Mouse (Mus musculus) spleen, adult 2 months (tissue): ENCODE data around the gene Fat3. TPM values are rescaled to one million over a fixed set of nuclear protein-coding genes. Genes with fewer than 3 reads are reported as not detected.

Source experiments
- DNase-seq, 2 experiments: peaks; one replicate each; pipeline versions ENCODE4 v3.0.0 to v3.0.0-alpha.2; 2012 to 2021; ENCODE audit warnings: low spot score in 2 of 2, low read depth in 1 of 2
- H3K27ac ChIP-seq: fragments of 200-500 bp; 2 replicates; pipeline ENCODE4 v1.5.1; 2012; ENCODE audit warnings: low read length, inconsistent platforms; ENCODE audit not compliant: insufficient read depth
- H3K27me3 ChIP-seq: fragments of 200-500 bp; 2 replicates; pipeline ENCODE4 v1.6.1; 2012; ENCODE audit warnings: mild to moderate bottlenecking, moderate library complexity, low read length, inconsistent platforms; ENCODE audit not compliant: control insufficient read depth, insufficient read depth
- H3K36me3 ChIP-seq: fragments of 200-500 bp; 2 replicates; pipeline ENCODE4 v1.6.1; 2012; ENCODE audit warnings: mild to moderate bottlenecking, low read length, inconsistent platforms; ENCODE audit not compliant: control insufficient read depth, insufficient read depth
- H3K4me1 ChIP-seq: fragments of 200-500 bp; 2 replicates; pipeline ENCODE4 v1.6.1; 2011; ENCODE audit warnings: inconsistent platforms; ENCODE audit not compliant: control insufficient read depth, insufficient read depth, insufficient read length
- H3K4me3 ChIP-seq: fragments of 200-500 bp; 2 replicates; pipeline ENCODE4 v1.5.1; 2011; ENCODE audit warnings: mild to moderate bottlenecking, inconsistent platforms; ENCODE audit not compliant: insufficient read depth, insufficient read length; ENCODE audit errors: extremely low read depth
- CTCF ChIP-seq: fragments of 200-500 bp; IDR thresholded peaks from 2 replicates; pipeline ENCODE4 v1.5.1; 2011; ENCODE audit warnings: mild to moderate bottlenecking, inconsistent platforms; ENCODE audit not compliant: insufficient read depth, insufficient read length, insufficient replicate concordance; ENCODE audit errors: extremely low read depth
- POLR2A ChIP-seq: fragments of 200-500 bp; IDR thresholded peaks from 2 replicates; pipeline ENCODE4 v1.6.1; 2011; ENCODE audit warnings: low read depth, low read length, inconsistent platforms
- WGBS: fragments of 180-500 bp; shearing (Covaris S2); methylation state at CpG from one replicate; pipeline ENCODE4 v1.1.7; 2018; 5-methylcytosine and 5-hydroxymethylcytosine counted together
- polyA plus RNA-seq: library from polyadenylated mRNA; depleted of rRNA; stranded (reverse); fragments of >200 nt; gene quantifications from 2 replicates; pipeline ENCODE4 v1.2.3, GENCODE M21; 2012; rRNA removed

The Fat3 gene
- 0.20 and 0.29 TPM in 2 replicates for polyA plus RNA-seq

DNA sequence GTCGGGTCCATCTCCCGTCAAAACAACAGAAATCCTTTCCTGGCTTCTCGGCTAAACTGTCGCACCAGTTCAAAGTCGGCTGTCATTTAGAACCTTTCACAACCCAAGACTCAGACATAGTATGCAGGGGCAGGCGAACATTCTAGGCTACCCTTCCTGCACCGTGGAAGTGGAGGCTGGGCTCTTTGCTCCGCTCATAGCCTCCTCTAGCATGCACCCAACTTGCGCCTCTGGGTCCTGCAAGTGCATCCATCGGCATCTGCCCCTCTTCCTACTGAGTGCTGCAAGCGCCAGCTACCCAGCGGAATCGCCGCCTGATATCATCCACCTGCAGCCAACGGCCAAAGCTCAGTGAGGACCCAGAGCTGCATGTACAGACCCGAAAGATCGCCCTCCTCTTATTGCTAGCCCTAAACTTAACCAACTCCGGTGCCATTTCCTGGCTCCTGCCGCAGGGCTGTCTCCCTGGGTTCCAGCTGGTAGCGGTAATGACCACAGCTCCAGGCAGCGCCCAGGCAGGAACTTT lies at the start of gene Fat3:
Fat3 (minus strand) TSS at position 100 of the 526 bp plus-strand sequence.
- peaks cover 5% of the 10 kb centered on the region; the same call in 1 of the 2 replicates for H3K27me3 ChIP-seq
- DNase-seq = no peak
- H3K36me3 ChIP-seq = no peaks in the 10 kb centered on the region
- H3K4me1 ChIP-seq = no peaks in the 10 kb centered on the region
- H3K4me3 ChIP-seq = no peak within 1 kb of the TSS
- no peak for TF ChIP-seq POLR2A
- TF ChIP-seq CTCF = no peak
- no peak within 1 kb of the TSS for H3K27ac ChIP-seq
- 2% methylated on average over 21 of the region's 21 CpGs for WGBS

DNA sequence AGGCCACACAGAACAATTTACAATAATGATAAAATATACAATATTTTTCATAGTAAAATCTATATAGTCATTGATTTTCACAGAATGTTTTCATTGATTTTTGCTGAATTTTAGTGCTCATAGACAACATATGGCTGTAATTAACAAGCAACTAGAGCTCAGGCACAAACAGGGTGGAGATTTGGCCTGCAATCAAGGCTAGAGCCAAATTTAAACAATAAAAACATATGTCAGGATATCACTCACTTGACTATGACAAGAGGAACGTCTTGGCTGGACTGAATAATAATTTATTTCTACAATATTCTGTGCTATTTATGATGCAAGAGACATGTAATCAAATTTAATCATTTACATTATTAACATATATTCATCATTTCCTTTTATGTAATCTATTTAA lies 31.8 kb upstream of the Fat3 start:
- no peak overlapping the region for H3K4me3 ChIP-seq
- 49% methylated on average over 1 of the region's 1 CpGs for WGBS

GRCm38 (mm10) chr9:16517543-16517942 lies 16.5 kb upstream of the Fat3 start:
- WGBS = 81% methylated on average over 1 of the region's 1 CpGs

More for the DNA sequence above, 31.8 kb upstream of the Fat3 start:
- no peaks in the 10 kb centered on the region for H3K4me1 ChIP-seq
- no peak for DNase-seq
- no peak overlapping the region for H3K27ac ChIP-seq
- no peaks in the 10 kb centered on the region for H3K27me3 ChIP-seq
- TF ChIP-seq CTCF (no peak), POLR2A (no peak)
- no peaks in the 10 kb centered on the region for H3K36me3 ChIP-seq

DNA sequence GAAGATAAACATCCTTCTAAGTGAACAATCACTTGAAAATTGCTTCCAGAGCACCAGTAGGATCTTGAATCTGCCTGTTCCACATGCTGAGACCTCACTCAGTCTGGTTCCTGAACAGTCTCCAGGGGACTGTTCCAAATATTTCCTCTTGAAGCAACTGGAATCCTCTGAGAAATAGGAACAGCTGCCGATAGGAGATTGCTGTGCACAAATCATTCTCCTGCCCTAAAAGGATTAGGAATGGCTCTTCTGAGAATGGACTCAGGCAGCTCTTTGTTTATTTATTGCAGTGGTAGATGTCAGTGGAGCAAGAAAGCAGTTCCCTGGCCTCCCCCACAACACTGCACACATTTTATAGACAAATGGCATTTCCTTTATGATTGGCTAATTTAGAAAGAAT lies 10.9 kb upstream of the Fat3 start:
- Histone ChIP-seq H3K4me3 (no peak overlapping the region), H3K36me3 (no peaks in the 10 kb centered on the region), H3K27me3 (no peaks in the 10 kb centered on the region), H3K27ac (no peak overlapping the region), H3K4me1 (no peaks in the 10 kb centered on the region)
- DNase-seq = no peak
- TF ChIP-seq CTCF (no peak), POLR2A (no peak)
- 50% methylated on average over 1 of the region's 1 CpGs for WGBS

More at GRCm38 (mm10) chr9:16517543-16517942, 16.5 kb upstream of the Fat3 start:
- no peak for DNase-seq
- no peaks in the 10 kb centered on the region for H3K4me1 ChIP-seq
- H3K27me3 ChIP-seq = no peaks in the 10 kb centered on the region
- no peak for TF ChIP-seq POLR2A
- no peak for TF ChIP-seq CTCF
- no peak overlapping the region for H3K4me3 ChIP-seq
- no peak overlapping the region for H3K27ac ChIP-seq
- no peaks in the 10 kb centered on the region for H3K36me3 ChIP-seq

GRCm38 (mm10) chr9:16503776-16504175 lies 2.7 kb upstream of the Fat3 start:
- H3K4me3 ChIP-seq = no peak overlapping the region
- H3K27ac ChIP-seq = no peak overlapping the region
- 62% methylated on average over 2 of the region's 2 CpGs for WGBS
- no peak for TF ChIP-seq POLR2A
- TF ChIP-seq CTCF = no peak
- peaks cover 5% of the 10 kb centered on the region; the same call in 1 of the 2 replicates for H3K27me3 ChIP-seq
- no peaks in the 10 kb centered on the region for H3K36me3 ChIP-seq
- no peaks in the 10 kb centered on the region for H3K4me1 ChIP-seq
- no peak for DNase-seq

DNA sequence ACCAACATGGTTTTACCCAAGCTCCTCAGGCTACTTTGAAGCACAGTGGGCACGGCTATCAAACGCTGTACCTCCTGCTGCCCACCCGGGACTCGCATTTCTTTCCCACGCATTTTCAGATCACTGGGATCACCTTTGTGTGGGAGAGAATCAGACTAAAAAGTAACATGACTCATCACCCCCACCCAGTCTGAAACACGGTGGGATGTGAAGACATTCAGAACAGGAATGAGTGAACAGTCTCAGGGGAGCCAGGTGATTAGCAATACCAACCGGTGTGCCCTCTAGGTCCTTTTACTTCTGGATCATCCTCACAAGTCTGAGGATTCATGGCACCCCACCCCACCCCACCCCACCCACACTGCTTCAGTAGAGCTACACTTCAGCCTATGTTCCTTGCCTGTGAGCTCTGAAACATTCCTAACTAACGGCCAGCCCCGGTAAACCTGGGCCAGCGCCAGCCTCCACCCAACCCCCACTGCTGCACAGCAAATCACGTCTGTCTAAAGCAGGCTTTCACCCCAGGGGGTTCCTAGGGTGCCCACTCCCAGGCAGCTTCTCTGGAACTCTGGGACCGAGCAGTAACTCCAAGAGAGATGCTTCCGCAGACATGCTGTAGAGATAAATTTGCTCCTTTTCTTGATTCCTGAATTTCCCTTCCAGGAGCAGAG lies 1.7 kb upstream of the Fat3 start:
- no peaks in the 10 kb centered on the region for H3K36me3 ChIP-seq
- DNase-seq = no peak
- no peak overlapping the region for H3K27ac ChIP-seq
- no peak overlapping the region for H3K4me3 ChIP-seq
- TF ChIP-seq POLR2A (no peak), CTCF (no peak)
- WGBS = 24% methylated on average over 13 of the region's 13 CpGs
- peaks cover 5% of the 10 kb centered on the region; the same call in 1 of the 2 replicates for H3K27me3 ChIP-seq
- H3K4me1 ChIP-seq = no peaks in the 10 kb centered on the region

- no peak overlapping the region for H3K27ac ChIP-seq
- H3K27me3 ChIP-seq = peaks cover 5% of the 10 kb centered on the region; the same call in 1 of the 2 replicates
- DNase-seq = no peak
- no peak for TF ChIP-seq CTCF
- no peak for TF ChIP-seq POLR2A
- H3K4me3 ChIP-seq = no peak overlapping the region
- 3% methylated on average over 42 of the region's 52 CpGs for WGBS
- H3K36me3 ChIP-seq = no peaks in the 10 kb centered on the region
- no peaks in the 10 kb centered on the region for H3K4me1 ChIP-seq
Observed at GRCm38 (mm10) chr9:16501990-16502672, 1.0 kb upstream of the Fat3 start.
